Mouse (Mus musculus) lung, postnatal 0 days (tissue): ENCODE results near the gene Cntn5.

Experiments used
- CTCF ChIP-seq: IDR thresholded peaks from 2 replicates; pipeline ENCODE4 v1.5.1; 2016; ENCODE audit warnings: antibody characterized with exemption, mild to moderate bottlenecking
- EP300 ChIP-seq: IDR thresholded peaks from 2 replicates; pipeline ENCODE4 v1.6.1; 2016; ENCODE audit warnings: antibody characterized with exemption, mild to moderate bottlenecking, control low read depth

GRCm38 (mm10) chr9:10665756-10666155 lies 238.8 kb downstream of the Cntn5 start:
- TF ChIP-seq CTCF: no peak
- no peak for TF ChIP-seq EP300
